Mouse (Mus musculus) G1E (cell line): ENCODE results near the gene Ltbp2.

Experiments used
- CTCF ChIP-seq: IDR thresholded peaks from 2 replicates; pipeline ENCODE4 v1.5.1; 2012; ENCODE audit warnings: low read depth, low read length, inconsistent platforms, mixed read lengths
- GATA1 ChIP-seq: IDR thresholded peaks from 2 replicates; pipeline ENCODE4 v1.6.1; 2012; ENCODE audit warnings: borderline replicate concordance, low read length, inconsistent platforms, mixed read lengths
- GATA2 ChIP-seq: IDR thresholded peaks from 2 replicates; pipeline ENCODE4 v1.6.1; 2012; ENCODE audit warnings: low read depth, low read length, inconsistent platforms, borderline replicate concordance
- TAL1 ChIP-seq: conservative IDR thresholded peaks from 2 replicates; pipeline ENCODE4 v1.6.1; 2012; ENCODE audit warnings: low read depth, low read length, inconsistent platforms, mixed read lengths

- no peak for TF ChIP-seq CTCF
- TF ChIP-seq GATA2 = no peak
- TF ChIP-seq GATA1 = no peak
- no peak for TF ChIP-seq TAL1
Observed at GRCm38 (mm10) chr12:84771981-84772520, 104.3 kb downstream of the Ltbp2 start.
